Mouse (Mus musculus) embryonic fibroblast, embryonic 13.5 days (primary cell): ENCODE data around the gene Tmem86a.

Experiments
- CTCF ChIP-seq: IDR thresholded peaks from 2 replicates; pipeline ENCODE4 v1.5.1; 2011; ENCODE audit warnings: mild to moderate bottlenecking, control low read depth, low read length, moderate library complexity, borderline replicate concordance; ENCODE audit not compliant: insufficient read depth
- POLR2A ChIP-seq: IDR thresholded peaks from 2 replicates; pipeline ENCODE4 v1.6.1; 2011; ENCODE audit warnings: low read depth, mild to moderate bottlenecking, control low read depth, low read length, moderate library complexity

GRCm38 (mm10) chr7:47056273-47056672 is 5.9 kb downstream of the Tmem86a start:
- TF ChIP-seq POLR2A (no peak), CTCF (no peak)
